Mouse (Mus musculus): ENCODE data around the gene Sarnp. TPM values are rescaled to one million over a fixed set of nuclear protein-coding genes. Genes with fewer than 3 reads are reported as not detected.

Gene Sarnp
- polyA plus RNA-seq, 1 experiment from 2014 or later, result 279 TPM

GRCm38 (mm10) chr10:128794391-128794790 is 22.7 kb upstream of the Sarnp start:
- Histone ChIP-seq H3K9me3 (ENCODE audit: control insufficient read depth, low read length) (no peaks in the 10 kb centered on the region), H3K4me3 (ENCODE audit: low read depth, low read length) (no peak overlapping the region), H3K27ac (ENCODE audit: low read depth, low read length) (no peak overlapping the region), H3K27me3 (ENCODE audit: control insufficient read depth, insufficient read depth, low read length) (no peaks in the 10 kb centered on the region), H3K4me2 (no peak overlapping the region), H3K36me3 (ENCODE audit: control insufficient read depth, insufficient read depth, low read length) (no peaks in the 10 kb centered on the region), H3K9ac (ENCODE audit: low read length) (no peak overlapping the region), H3K4me1 (ENCODE audit: control insufficient read depth, insufficient read depth, low read length) (no peaks in the 10 kb centered on the region)
- ATAC-seq (ENCODE audit: low FRiP score) (no peak), DNase-seq (ENCODE audit: low spot score, missing footprints) (no peak)
- WGBS, result 89% methylated on average over 5 of the region's 5 CpGs

DNA sequence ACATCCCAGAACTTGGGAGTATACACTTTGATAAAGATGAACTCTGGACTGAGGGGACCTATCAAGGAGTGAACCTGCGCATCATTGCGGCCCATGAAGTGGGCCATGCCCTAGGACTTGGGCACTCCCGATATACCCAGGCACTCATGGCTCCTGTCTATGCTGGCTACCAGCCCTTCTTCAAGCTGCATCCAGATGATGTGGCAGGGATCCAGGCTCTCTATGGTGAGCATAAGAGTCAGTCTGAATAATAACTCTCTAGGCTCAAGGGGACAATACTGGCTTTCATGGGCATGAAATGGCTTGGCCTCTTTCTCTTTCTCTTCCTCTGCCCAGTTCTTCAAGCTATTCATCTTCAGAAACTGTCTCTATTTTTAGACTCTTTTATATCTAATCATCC is 21.6 kb upstream of the Sarnp start:
- WGBS, result 98% methylated on average over 3 of the region's 3 CpGs
- no peaks in the 10 kb centered on the region for H3K36me3 ChIP-seq (ENCODE audit: control insufficient read depth, insufficient read depth, low read length)
- H3K27me3 ChIP-seq (ENCODE audit: control insufficient read depth, insufficient read depth, low read length), result no peaks in the 10 kb centered on the region
- ATAC-seq (ENCODE audit: low FRiP score), result no peak
- H3K4me3 ChIP-seq (ENCODE audit: low read depth, low read length), result no peak overlapping the region
- H3K4me2 ChIP-seq, result no peak overlapping the region
- no peak for DNase-seq (ENCODE audit: low spot score, missing footprints)
- no peaks in the 10 kb centered on the region for H3K9me3 ChIP-seq (ENCODE audit: control insufficient read depth, low read length)
- H3K4me1 ChIP-seq (ENCODE audit: control insufficient read depth, insufficient read depth, low read length), result no peaks in the 10 kb centered on the region
- no peak overlapping the region for H3K27ac ChIP-seq (ENCODE audit: low read depth, low read length)
- no peak overlapping the region for H3K9ac ChIP-seq (ENCODE audit: low read length)

- 96% methylated on average over 8 of the region's 8 CpGs for WGBS
- Histone ChIP-seq H3K4me1 (ENCODE audit: control insufficient read depth, insufficient read depth, low read length) (peaks cover 8% of the 10 kb centered on the region), H3K36me3 (ENCODE audit: control insufficient read depth, insufficient read depth, low read length) (no peaks in the 10 kb centered on the region), H3K9ac (ENCODE audit: low read length) (no peak overlapping the region), H3K27ac (ENCODE audit: low read depth, low read length) (no peak overlapping the region), H3K27me3 (ENCODE audit: control insufficient read depth, insufficient read depth, low read length) (no peaks in the 10 kb centered on the region), H3K4me3 (ENCODE audit: low read depth, low read length) (no peak overlapping the region), H3K4me2 (no peak overlapping the region), H3K9me3 (ENCODE audit: control insufficient read depth, low read length) (no peaks in the 10 kb centered on the region)
- ATAC-seq (ENCODE audit: low FRiP score) (no peak), DNase-seq (ENCODE audit: low spot score, missing footprints) (no peak)
These were observed 18.5 kb upstream of the Sarnp start for GRCm38 (mm10) chr10:128798676-128799075.

- Histone ChIP-seq H3K27me3 (ENCODE audit: control insufficient read depth, insufficient read depth, low read length) (no peaks in the 10 kb centered on the region), H3K4me3 (ENCODE audit: low read depth, low read length) (no peak overlapping the region), H3K9ac (ENCODE audit: low read length) (no peak overlapping the region), H3K4me1 (ENCODE audit: control insufficient read depth, insufficient read depth, low read length) (peaks cover 18% of the 10 kb centered on the region), H3K36me3 (ENCODE audit: control insufficient read depth, insufficient read depth, low read length) (no peaks in the 10 kb centered on the region), H3K27ac (ENCODE audit: low read depth, low read length) (no peak overlapping the region), H3K4me2 (no peak overlapping the region), H3K9me3 (ENCODE audit: control insufficient read depth, low read length) (no peaks in the 10 kb centered on the region)
- ATAC-seq (ENCODE audit: low FRiP score), result no peak
- DNase-seq (ENCODE audit: low spot score, missing footprints), result no peak
- 90% methylated on average over 16 of the region's 16 CpGs for WGBS
These were observed 15.1 kb upstream of the Sarnp start for GRCm38 (mm10) chr10:128801981-128802495.

DNA sequence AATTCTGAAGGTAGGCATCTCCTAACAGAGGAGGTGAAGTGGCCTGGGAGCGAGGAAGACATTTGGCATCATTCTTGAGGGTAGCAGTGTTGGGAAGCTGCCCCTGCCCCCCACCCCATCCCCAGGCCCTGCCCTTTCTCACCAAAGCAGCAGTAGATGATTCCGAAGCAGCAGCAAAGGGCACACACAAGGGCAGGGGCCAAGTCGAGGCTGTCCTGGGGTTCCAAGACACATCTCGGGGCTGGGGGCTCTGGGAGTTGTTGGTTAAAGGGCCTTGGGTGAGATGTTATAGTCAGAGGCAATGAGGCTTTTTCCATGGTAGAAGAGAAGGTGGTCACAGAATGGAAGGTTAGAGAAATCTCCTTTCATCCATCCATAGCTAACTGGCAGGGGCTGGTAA is 14.2 kb upstream of the Sarnp start:
- WGBS, result 74% methylated on average over 4 of the region's 4 CpGs
- H3K4me3 ChIP-seq (ENCODE audit: low read depth, low read length), result no peak overlapping the region
- H3K9me3 ChIP-seq (ENCODE audit: control insufficient read depth, low read length), result no peaks in the 10 kb centered on the region
- H3K27me3 ChIP-seq (ENCODE audit: control insufficient read depth, insufficient read depth, low read length), result no peaks in the 10 kb centered on the region
- peaks cover 26% of the 10 kb centered on the region for H3K4me1 ChIP-seq (ENCODE audit: control insufficient read depth, insufficient read depth, low read length)
- H3K4me2 ChIP-seq, result peak overlapping the region; percentile 80
- no peaks in the 10 kb centered on the region for H3K36me3 ChIP-seq (ENCODE audit: control insufficient read depth, insufficient read depth, low read length)
- H3K27ac ChIP-seq (ENCODE audit: low read depth, low read length), result no peak overlapping the region
- ATAC-seq (ENCODE audit: low FRiP score), result no peak
- no peak for DNase-seq (ENCODE audit: low spot score, missing footprints)
- H3K9ac ChIP-seq (ENCODE audit: low read length), result peak overlapping the region; percentile 37; the same call in 1 of the 2 replicates

DNA sequence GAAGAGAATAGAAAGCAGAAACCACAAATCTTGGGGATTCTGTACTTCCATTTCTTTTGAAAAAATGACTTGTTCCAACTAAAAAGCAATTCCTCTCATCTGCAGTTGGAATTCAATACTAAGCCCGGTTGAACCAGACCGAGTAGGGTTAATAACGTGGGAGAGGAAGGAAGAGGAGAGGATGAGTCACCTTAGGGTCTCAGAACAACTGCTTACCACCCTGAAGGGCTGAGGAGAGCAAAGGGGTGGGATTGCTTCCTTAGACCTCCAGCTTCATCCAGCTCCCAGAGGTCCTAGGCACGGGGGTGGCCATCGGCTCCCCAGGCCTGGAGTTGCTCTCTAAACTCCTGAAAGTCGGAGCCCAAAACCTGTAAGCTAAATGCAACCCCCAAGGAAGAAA is 13.8 kb upstream of the Sarnp start:
- DNase-seq (ENCODE audit: low spot score, missing footprints), result no peak
- H3K36me3 ChIP-seq (ENCODE audit: control insufficient read depth, insufficient read depth, low read length), result no peaks in the 10 kb centered on the region

GRCm38 (mm10) chr10:128803771-128804270 is 13.3 kb upstream of the Sarnp start, which contains the start of gene Dnajc14:
Gene Dnajc14 (plus strand): TSS chr10:128804062.
- Histone ChIP-seq H3K9me3 (ENCODE audit: control insufficient read depth, low read length) (no peaks in the 10 kb centered on the region), H3K4me2 (peak within 1 kb of the TSS; percentile 80), H3K4me3 (ENCODE audit: low read depth, low read length) (peak within 1 kb of the TSS; percentile 78), H3K4me1 (ENCODE audit: control insufficient read depth, insufficient read depth, low read length) (peaks cover 26% of the 10 kb centered on the region), H3K9ac (ENCODE audit: low read length) (peak within 1 kb of the TSS; percentile 89), H3K36me3 (ENCODE audit: control insufficient read depth, insufficient read depth, low read length) (no peaks in the 10 kb centered on the region), H3K27me3 (ENCODE audit: control insufficient read depth, insufficient read depth, low read length) (no peaks in the 10 kb centered on the region), H3K27ac (ENCODE audit: low read depth, low read length) (peak within 1 kb of the TSS; percentile 93)
- under 1% methylated on average over 14 of the region's 14 CpGs for WGBS
- DNase-seq (ENCODE audit: low spot score, missing footprints) (no peak), ATAC-seq (ENCODE audit: low FRiP score) (peak; percentile 11)

More for the DNA sequence above, 13.8 kb upstream of the Sarnp start:
- ATAC-seq (ENCODE audit: low FRiP score), result no peak
- WGBS, result 19% methylated on average over 6 of the region's 6 CpGs
- Histone ChIP-seq H3K4me1 (ENCODE audit: control insufficient read depth, insufficient read depth, low read length) (peaks cover 26% of the 10 kb centered on the region), H3K4me3 (ENCODE audit: low read depth, low read length) (peak overlapping the region; percentile 78), H3K27ac (ENCODE audit: low read depth, low read length) (no peak overlapping the region), H3K9me3 (ENCODE audit: control insufficient read depth, low read length) (no peaks in the 10 kb centered on the region), H3K4me2 (peak overlapping the region; percentile 80), H3K9ac (ENCODE audit: low read length) (peak overlapping the region; percentile 89), H3K27me3 (ENCODE audit: control insufficient read depth, insufficient read depth, low read length) (no peaks in the 10 kb centered on the region)

GRCm38 (mm10) chr10:128804271-128805091 is 12.7 kb upstream of the Sarnp start, which contains the start of gene Tmem198b:
Gene Tmem198b (minus strand): TSS chr10:128804370.
- Histone ChIP-seq H3K4me2 (peak within 1 kb of the TSS; percentile 80), H3K9ac (ENCODE audit: low read length) (peak within 1 kb of the TSS; percentile 89), H3K36me3 (ENCODE audit: control insufficient read depth, insufficient read depth, low read length) (no peaks in the 10 kb centered on the region), H3K27me3 (ENCODE audit: control insufficient read depth, insufficient read depth, low read length) (no peaks in the 10 kb centered on the region), H3K4me1 (ENCODE audit: control insufficient read depth, insufficient read depth, low read length) (peaks cover 26% of the 10 kb centered on the region), H3K4me3 (ENCODE audit: low read depth, low read length) (peak within 1 kb of the TSS; percentile 78), H3K27ac (ENCODE audit: low read depth, low read length) (peak within 1 kb of the TSS; percentile 93), H3K9me3 (ENCODE audit: control insufficient read depth, low read length) (no peaks in the 10 kb centered on the region)
- DNase-seq (ENCODE audit: low spot score, missing footprints) (peak; percentile 98), ATAC-seq (ENCODE audit: low FRiP score) (peak; percentile 73)
- under 1% methylated on average over 28 of the region's 28 CpGs for WGBS

Measured in midbrain, embryonic 11.5 days (tissue).